Comparison of ENCODE assay signal across 7 mouse cellular contexts in the genomic region with DNA sequence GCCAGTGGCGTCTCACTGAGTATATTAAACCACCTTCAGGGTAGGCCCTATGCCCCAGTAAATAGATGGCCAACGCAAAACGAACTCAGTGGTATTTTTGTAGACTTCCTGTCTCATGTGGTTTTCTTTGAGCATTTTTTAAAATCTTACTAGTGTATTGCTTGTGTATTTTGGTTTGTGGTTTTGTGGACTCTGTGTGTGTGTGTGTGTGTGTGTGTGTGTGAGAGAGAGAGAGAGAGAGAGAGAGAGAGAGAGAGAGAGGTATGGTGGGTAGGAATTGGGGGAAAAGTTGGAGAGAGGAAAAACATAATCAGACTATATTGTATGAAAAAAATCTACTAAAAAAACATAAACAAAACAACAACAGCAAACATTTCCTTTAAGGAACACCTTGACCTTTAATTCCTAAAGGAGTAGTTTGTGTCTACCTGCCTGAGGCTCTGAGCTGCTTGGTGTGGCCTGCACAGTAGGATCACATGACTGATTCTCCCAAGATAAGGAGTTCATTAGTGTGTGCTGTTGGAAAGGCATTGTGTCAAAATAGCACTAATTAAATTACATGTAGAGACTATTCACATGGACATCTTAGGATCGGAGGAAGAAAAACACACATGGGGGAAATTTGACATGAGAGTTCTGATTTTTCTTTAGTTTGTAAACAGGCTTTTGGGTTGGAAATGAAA. TPM values are rescaled to one million over a fixed set of nuclear protein-coding genes. Genes with fewer than 3 reads are reported as not detected.
A peak's percentile ranks its signal among the peaks of the same experiment; 100 is the strongest.
DNase-seq lines count a peak whose midpoint lies in the region; ATAC-seq and TF ChIP-seq lines count a peak whose summit lies in the region.

No protein-coding gene starts in this region.

- H3K79me2 ChIP-seq in myocyte (ENCODE audit: control insufficient read depth, insufficient read depth) = peaks cover 50% of the 10 kb centered on the region

- 0 out of 2 replicates have a peak, but pooled peaks cover under 1% of the 10 kb centered on the region for H3K36me3 ChIP-seq in lung, embryonic 14.5 days (ENCODE audit: insufficient read depth)
- no peaks in the 10 kb centered on the region for H3K36me3 ChIP-seq in hindbrain, postnatal 0 days (ENCODE audit: insufficient read depth, low read length)
- no peaks in the 10 kb centered on the region for H3K36me3 ChIP-seq in myocyte (ENCODE audit: control insufficient read depth, insufficient read depth)

- no peaks in the 10 kb centered on the region for H3K9me3 ChIP-seq in lung, embryonic 14.5 days (ENCODE audit: low read depth, low read length)
- no peaks in the 10 kb centered on the region for H3K9me3 ChIP-seq in hindbrain, postnatal 0 days (ENCODE audit: low read length)

- WGBS in lung, embryonic 14.5 days = 78% methylated on average over 4 of the region's 4 CpGs
- 79% methylated on average over 4 of the region's 4 CpGs for WGBS in hindbrain, postnatal 0 days

- H3K27ac ChIP-seq in lung, embryonic 14.5 days (ENCODE audit: low read depth) = peak overlapping the region; percentile 60; the same call in 1 of the 2 replicates
- H3K27ac ChIP-seq in hindbrain, postnatal 0 days = peak overlapping the region; percentile 86; the same call in 1 of the 2 replicates

- H3K4me3 ChIP-seq in lung, embryonic 14.5 days (ENCODE audit: low read depth, low read length) = peak overlapping the region; percentile 65; the same call in 1 of the 2 replicates
- no peak overlapping the region for H3K4me3 ChIP-seq in hindbrain, postnatal 0 days (ENCODE audit: low read length)
- H3K4me3 ChIP-seq in myocyte = peak overlapping the region; percentile 52

- no peaks in the 10 kb centered on the region for H3K27me3 ChIP-seq in lung, embryonic 14.5 days (ENCODE audit: insufficient read depth, low read length)
- H3K27me3 ChIP-seq in hindbrain, postnatal 0 days (ENCODE audit: insufficient read depth, low read length) = no peaks in the 10 kb centered on the region
- no peaks in the 10 kb centered on the region for H3K27me3 ChIP-seq in myocyte (ENCODE audit: control insufficient read depth, insufficient read depth, insufficient read length)

- TF ChIP-seq CTCF in lung, embryonic 14.5 days (IDR thresholded peaks at IDR 0.05; ENCODE audit: low read depth) = no peak
- TF ChIP-seq CTCF in hindbrain, postnatal 0 days (IDR thresholded peaks at IDR 0.05; ENCODE audit: low read depth) = no peak

- TF ChIP-seq POLR2A in myocyte (IDR thresholded peaks at IDR 0.05; ENCODE audit: insufficient read length, low read depth) = no peak

- no peaks in the 10 kb centered on the region for H3K4me1 ChIP-seq in lung, embryonic 14.5 days (ENCODE audit: insufficient read depth)
- peaks cover 5% of the 10 kb centered on the region; the same call in 1 of the 2 replicates for H3K4me1 ChIP-seq in hindbrain, postnatal 0 days (ENCODE audit: insufficient read depth, low read length)

- H3K9ac ChIP-seq in lung, embryonic 14.5 days = no peak overlapping the region
- no peak overlapping the region for H3K9ac ChIP-seq in hindbrain, postnatal 0 days (replicated peaks; ENCODE audit: low read length)

- no peak for DNase-seq in lung, embryonic 14.5 days
- DNase-seq in lung, postnatal 10 days = no peak
- DNase-seq in hindbrain, postnatal 0 days (ENCODE audit: low spot score) = no peak
- no peak for DNase-seq in right cerebral cortex, postnatal 25 days
- DNase-seq in left cerebral cortex, postnatal 4 days = no peak

- ATAC-seq in lung, embryonic 14.5 days (ENCODE audit: insufficient read depth) = no peak
- ATAC-seq in activated CD4-positive, CD25-positive, alpha-beta regulatory T cell, adult 4 months = peak; percentile 20
- ATAC-seq in hindbrain, postnatal 0 days = no peak

- intact Hi-C loops in left cerebral cortex, postnatal 4 days (cut with DNase I) = no loop called here

- no peak overlapping the region for H3ac ChIP-seq in myocyte (ENCODE audit: control insufficient read depth, insufficient read length)

- peak overlapping the region; percentile 75 for H3K4me2 ChIP-seq in lung, embryonic 14.5 days
- peak overlapping the region; percentile 85 for H3K4me2 ChIP-seq in hindbrain, postnatal 0 days (ENCODE audit: low read depth, low read length)
- H3K4me2 ChIP-seq in myocyte (ENCODE audit: low read depth) = peak overlapping the region; percentile 63

TF ChIP-seq in myocyte, 11 proteins besides CTCF, POLR2A, EP300 and RAD21:
- TF ChIP-seq POLR2AphosphoS2 (IDR thresholded peaks at IDR 0.05; ENCODE audit: insufficient read length, low read depth) (no peak), USF1 (IDR thresholded peaks at IDR 0.05; ENCODE audit: low read depth) (peak; percentile 70)
TF ChIP-seq in myocyte: peak in this region for 1.

RNA-seq across cellular contexts. Expression of gene Dap, which starts 1.7 kb away (rescaled TPM):
- polyA plus RNA-seq in lung, embryonic 14.5 days (2014; fragmentation: Nextera tagmentation; extraction: Ambion mirVana) = 97.1 and 99.2 TPM in 2 replicates
- polyA plus RNA-seq in activated CD4-positive, CD25-positive, alpha-beta regulatory T cell, adult 4 months (2017; shearing (Covaris generic)) = 100 to 1,000 TPM in 1 of 2 experiments, 10 to 100 TPM in 1; 90.2 to 113 TPM
- total RNA-seq in hindbrain, postnatal 0 days (2014; rRNA removed) = 17.6 and 39.0 TPM in 2 replicates
- 26.5 and 29.5 TPM in 2 replicates for polyA plus RNA-seq in hindbrain, postnatal 0 days (2015; fragmentation: Nextera tagmentation; extraction: Ambion mirVana)
- polyA plus RNA-seq in myocyte (2012; fragmentation: generic; extraction: Trizol) = 417 TPM
- total RNA-seq in left cerebral cortex, postnatal 4 days (2021) = 10 to 100 TPM in 1 of 2 experiments, 1 to 10 TPM in 1; 9.3 to 11.5 TPM
